Mouse (Mus musculus) hindbrain, embryonic 15.5 days (tissue): ENCODE results near the gene Pacrg. TPM values are rescaled to one million over a fixed set of nuclear protein-coding genes. Genes with fewer than 3 reads are reported as not detected.
A peak's percentile ranks its signal among the peaks of the same experiment; 100 is the strongest.

ENCODE experiments used
- ATAC-seq: fragments of 200-750 bp; cut with Nextera tagmentation; 2 replicates; pipeline ENCODE4 v1.8.0; 2017; ENCODE audit warnings: low read depth, moderate number of reproducible peaks, moderate TSS enrichment; ENCODE audit not compliant: low FRiP score
- H3K27ac ChIP-seq: fragments of 300-500 bp; sonication (generic); replicated peaks from 2 replicates; pipeline ENCODE4 v1.5.1; 2015; ENCODE audit warnings: mild to moderate bottlenecking, inconsistent platforms
- H3K27me3 ChIP-seq: fragments of 300-500 bp; sonication (generic); 2 replicates; pipeline ENCODE4 v1.6.1; 2015; ENCODE audit warnings: control low read depth, inconsistent platforms
- H3K36me3 ChIP-seq: fragments of 300-500 bp; sonication (generic); 2 replicates; pipeline ENCODE4 v1.6.1; 2015; ENCODE audit warnings: control low read depth, inconsistent platforms
- H3K4me1 ChIP-seq: fragments of 300-500 bp; sonication (generic); replicated peaks from 2 replicates; pipeline ENCODE4 v1.6.1; 2015; ENCODE audit warnings: control low read depth, inconsistent platforms
- H3K4me2 ChIP-seq: fragments of 300-500 bp; sonication (generic); 2 replicates; pipeline ENCODE4 v1.6.1; 2015; ENCODE audit warnings: moderate library complexity, mild to moderate bottlenecking, inconsistent platforms
- H3K4me3 ChIP-seq: fragments of 300-500 bp; sonication (generic); 2 replicates; pipeline ENCODE4 v1.5.1; 2015; ENCODE audit warnings: mild to moderate bottlenecking, inconsistent platforms
- H3K9ac ChIP-seq: fragments of 300-500 bp; sonication (generic); 2 replicates; pipeline ENCODE4 v1.6.1; 2015; ENCODE audit warnings: inconsistent platforms
- H3K9me3 ChIP-seq: fragments of 300-500 bp; sonication (generic); 2 replicates; pipeline ENCODE4 v1.6.1; 2016; ENCODE audit warnings: control low read depth, inconsistent platforms
- WGBS: fragments of 180-500 bp; shearing (Covaris S2); methylation state at CpG from one replicate; pipeline ENCODE4 v1.1.7; 2015; 5-methylcytosine and 5-hydroxymethylcytosine counted together
- polyA plus RNA-seq: library from polyadenylated mRNA; unstranded; fragments of >200 nt; fragmentation: Nextera tagmentation; extraction: Ambion mirVana; gene quantifications from 2 replicates; pipeline ENCODE4 v1.2.1, GENCODE M21; 2015

The Pacrg gene
- polyA plus RNA-seq, 1 experiment from 2014 or later, result 17.9 TPM

GRCm38 (mm10) chr17:10791661-10792060 lies 48.5 kb downstream of the Pacrg start:
- ATAC-seq, result no peak
- Histone ChIP-seq H3K9me3 (no peaks in the 10 kb centered on the region), H3K27ac (no peak overlapping the region), H3K27me3 (no peaks in the 10 kb centered on the region), H3K9ac (no peak overlapping the region), H3K36me3 (no peaks in the 10 kb centered on the region), H3K4me1 (peaks cover 5% of the 10 kb centered on the region), H3K4me2 (no peak overlapping the region), H3K4me3 (no peak overlapping the region)
- WGBS, result 50% methylated on average over 3 of the region's 3 CpGs

- Histone ChIP-seq H3K9ac (no peak overlapping the region), H3K27ac (no peak overlapping the region), H3K4me3 (no peak overlapping the region), H3K4me2 (no peak overlapping the region), H3K36me3 (no peaks in the 10 kb centered on the region), H3K27me3 (no peaks in the 10 kb centered on the region), H3K9me3 (no peaks in the 10 kb centered on the region), H3K4me1 (peaks cover 3% of the 10 kb centered on the region; the same call in 1 of the 2 replicates)
- no peak for ATAC-seq
- 64% methylated on average over 4 of the region's 4 CpGs for WGBS
These were observed 55.6 kb downstream of the Pacrg start for GRCm38 (mm10) chr17:10784401-10784920.

- no peak overlapping the region for H3K4me3 ChIP-seq
- no peak for ATAC-seq
- H3K27ac ChIP-seq, result no peak overlapping the region
- H3K9me3 ChIP-seq, result no peaks in the 10 kb centered on the region
- 23% methylated on average over 10 of the region's 10 CpGs for WGBS
- no peaks in the 10 kb centered on the region for H3K36me3 ChIP-seq
- H3K4me2 ChIP-seq, result no peak overlapping the region
- H3K27me3 ChIP-seq, result no peaks in the 10 kb centered on the region
- H3K9ac ChIP-seq, result no peak overlapping the region
- H3K4me1 ChIP-seq, result peaks cover 13% of the 10 kb centered on the region
These were observed 63.6 kb downstream of the Pacrg start for GRCm38 (mm10) chr17:10776503-10776902.

- Histone ChIP-seq H3K27ac (no peak overlapping the region), H3K36me3 (no peaks in the 10 kb centered on the region), H3K27me3 (no peaks in the 10 kb centered on the region), H3K4me2 (no peak overlapping the region), H3K9ac (no peak overlapping the region), H3K9me3 (no peaks in the 10 kb centered on the region), H3K4me3 (no peak overlapping the region), H3K4me1 (peaks cover 17% of the 10 kb centered on the region)
- WGBS, result 78% methylated on average over 1 of the region's 1 CpGs
- no peak for ATAC-seq
These were observed 65.6 kb downstream of the Pacrg start for GRCm38 (mm10) chr17:10774468-10774867.

GRCm38 (mm10) chr17:10772207-10772606 lies 67.9 kb downstream of the Pacrg start:
- no peak overlapping the region for H3K27ac ChIP-seq
- WGBS, result 59% methylated on average over 3 of the region's 3 CpGs
- H3K9ac ChIP-seq, result no peak overlapping the region
- no peak for ATAC-seq
- no peak overlapping the region for H3K4me3 ChIP-seq
- no peak overlapping the region for H3K4me2 ChIP-seq
- H3K27me3 ChIP-seq, result no peaks in the 10 kb centered on the region
- H3K4me1 ChIP-seq, result peaks cover 14% of the 10 kb centered on the region
- no peaks in the 10 kb centered on the region for H3K9me3 ChIP-seq
- no peaks in the 10 kb centered on the region for H3K36me3 ChIP-seq

- H3K9me3 ChIP-seq, result no peaks in the 10 kb centered on the region
- H3K4me2 ChIP-seq, result no peak overlapping the region
- no peak overlapping the region for H3K9ac ChIP-seq
- no peak for ATAC-seq
- H3K36me3 ChIP-seq, result no peaks in the 10 kb centered on the region
- H3K27me3 ChIP-seq, result no peaks in the 10 kb centered on the region
- no peak overlapping the region for H3K4me3 ChIP-seq
- peaks cover 5% of the 10 kb centered on the region; the same call in 1 of the 2 replicates for H3K4me1 ChIP-seq
- WGBS, result 56% methylated on average over 6 of the region's 6 CpGs
- H3K27ac ChIP-seq, result 0 out of 2 replicates have a peak overlapping the region, but pooled peaks have one; percentile 14
These were observed 70.2 kb downstream of the Pacrg start for GRCm38 (mm10) chr17:10769873-10770272.

- Histone ChIP-seq H3K4me1 (peaks cover 5% of the 10 kb centered on the region; the same call in 1 of the 2 replicates), H3K4me3 (no peak overlapping the region), H3K27me3 (no peaks in the 10 kb centered on the region), H3K9me3 (no peaks in the 10 kb centered on the region), H3K4me2 (no peak overlapping the region), H3K9ac (no peak overlapping the region), H3K36me3 (no peaks in the 10 kb centered on the region), H3K27ac (no peak overlapping the region)
- WGBS, result 87% methylated on average over 10 of the region's 10 CpGs
- ATAC-seq, result no peak
These were observed 73.2 kb downstream of the Pacrg start for GRCm38 (mm10) chr17:10766735-10767406.

- WGBS, result 92% methylated on average over 1 of the region's 1 CpGs
- no peak overlapping the region for H3K27ac ChIP-seq
- no peaks in the 10 kb centered on the region for H3K4me1 ChIP-seq
- no peaks in the 10 kb centered on the region for H3K36me3 ChIP-seq
- no peak overlapping the region for H3K9ac ChIP-seq
- ATAC-seq, result no peak
- H3K4me2 ChIP-seq, result no peak overlapping the region
- no peak overlapping the region for H3K4me3 ChIP-seq
- H3K27me3 ChIP-seq, result no peaks in the 10 kb centered on the region
- no peaks in the 10 kb centered on the region for H3K9me3 ChIP-seq
These were observed 75.8 kb downstream of the Pacrg start for GRCm38 (mm10) chr17:10764343-10764742.

GRCm38 (mm10) chr17:10757455-10757854 lies 82.7 kb downstream of the Pacrg start:
- H3K9me3 ChIP-seq, result no peaks in the 10 kb centered on the region
- no peaks in the 10 kb centered on the region for H3K4me1 ChIP-seq
- WGBS, result 97% methylated on average over 5 of the region's 5 CpGs
- H3K9ac ChIP-seq, result no peak overlapping the region
- H3K27me3 ChIP-seq, result no peaks in the 10 kb centered on the region
- no peak for ATAC-seq
- no peak overlapping the region for H3K4me2 ChIP-seq
- no peak overlapping the region for H3K27ac ChIP-seq
- H3K36me3 ChIP-seq, result no peaks in the 10 kb centered on the region
- no peak overlapping the region for H3K4me3 ChIP-seq

GRCm38 (mm10) chr17:10744709-10745461 lies 95.2 kb downstream of the Pacrg start:
- Histone ChIP-seq H3K27me3 (no peaks in the 10 kb centered on the region), H3K4me1 (peaks cover 15% of the 10 kb centered on the region), H3K4me3 (no peak overlapping the region), H3K9me3 (no peaks in the 10 kb centered on the region), H3K9ac (no peak overlapping the region), H3K4me2 (0 out of 2 replicates have a peak overlapping the region, but pooled peaks have one; percentile 11), H3K27ac (peak overlapping the region; percentile 76), H3K36me3 (no peaks in the 10 kb centered on the region)
- peak; percentile 91 for ATAC-seq
- WGBS, result 7% methylated on average over 4 of the region's 4 CpGs

GRCm38 (mm10) chr17:10740083-10740482 lies 100.0 kb downstream of the Pacrg start:
- WGBS, result 81% methylated on average over 2 of the region's 2 CpGs
- Histone ChIP-seq H3K27me3 (no peaks in the 10 kb centered on the region), H3K4me3 (no peak overlapping the region)

GRCm38 (mm10) chr17:10737966-10738365 lies 102.1 kb downstream of the Pacrg start:
- Histone ChIP-seq H3K9ac (no peak overlapping the region), H3K27ac (no peak overlapping the region), H3K9me3 (no peaks in the 10 kb centered on the region), H3K36me3 (no peaks in the 10 kb centered on the region), H3K27me3 (no peaks in the 10 kb centered on the region), H3K4me2 (no peak overlapping the region), H3K4me1 (0 out of 2 replicates have a peak, but pooled peaks cover 4% of the 10 kb centered on the region), H3K4me3 (no peak overlapping the region)
- no peak for ATAC-seq

More at GRCm38 (mm10) chr17:10740083-10740482, 100.0 kb downstream of the Pacrg start:
- no peak overlapping the region for H3K27ac ChIP-seq
- H3K9me3 ChIP-seq, result no peaks in the 10 kb centered on the region
- no peak overlapping the region for H3K9ac ChIP-seq
- H3K4me1 ChIP-seq, result peaks cover 13% of the 10 kb centered on the region
- no peak for ATAC-seq
- no peak overlapping the region for H3K4me2 ChIP-seq
- H3K36me3 ChIP-seq, result no peaks in the 10 kb centered on the region
